Mouse (Mus musculus): ENCODE measurements around the gene Rd3l.

Rd3l gene

GRCm38 (mm10) chr12:111966683-111967173 is 14.4 kb downstream of the Rd3l start, which contains the start of gene Atp5mpl:
Atp5mpl (minus strand) TSS chr12:111966977.
- peak; percentile 92 for DNase-seq (ENCODE audit: low read depth)

DNA sequence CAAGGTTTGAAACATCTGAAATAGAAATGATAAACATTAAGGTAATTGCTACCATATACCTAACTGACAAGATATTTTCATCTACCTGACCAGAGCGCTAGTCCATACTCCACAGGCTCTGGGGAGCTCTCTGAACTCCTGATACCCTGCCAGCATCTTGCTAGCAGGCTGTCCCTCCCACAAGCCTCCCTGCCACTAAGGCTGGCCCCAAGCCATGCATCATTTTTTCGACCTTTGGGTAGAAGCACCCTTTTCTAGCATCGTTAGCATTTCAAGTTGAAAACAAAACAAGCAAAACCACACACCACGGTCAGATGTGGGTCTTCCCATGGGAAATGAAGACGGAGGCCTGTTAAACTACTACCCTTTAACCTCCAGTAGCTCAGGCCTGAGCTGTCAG is 17.8 kb downstream of the Rd3l start:
- DNase-seq (ENCODE audit: low read depth): no peak

DNA sequence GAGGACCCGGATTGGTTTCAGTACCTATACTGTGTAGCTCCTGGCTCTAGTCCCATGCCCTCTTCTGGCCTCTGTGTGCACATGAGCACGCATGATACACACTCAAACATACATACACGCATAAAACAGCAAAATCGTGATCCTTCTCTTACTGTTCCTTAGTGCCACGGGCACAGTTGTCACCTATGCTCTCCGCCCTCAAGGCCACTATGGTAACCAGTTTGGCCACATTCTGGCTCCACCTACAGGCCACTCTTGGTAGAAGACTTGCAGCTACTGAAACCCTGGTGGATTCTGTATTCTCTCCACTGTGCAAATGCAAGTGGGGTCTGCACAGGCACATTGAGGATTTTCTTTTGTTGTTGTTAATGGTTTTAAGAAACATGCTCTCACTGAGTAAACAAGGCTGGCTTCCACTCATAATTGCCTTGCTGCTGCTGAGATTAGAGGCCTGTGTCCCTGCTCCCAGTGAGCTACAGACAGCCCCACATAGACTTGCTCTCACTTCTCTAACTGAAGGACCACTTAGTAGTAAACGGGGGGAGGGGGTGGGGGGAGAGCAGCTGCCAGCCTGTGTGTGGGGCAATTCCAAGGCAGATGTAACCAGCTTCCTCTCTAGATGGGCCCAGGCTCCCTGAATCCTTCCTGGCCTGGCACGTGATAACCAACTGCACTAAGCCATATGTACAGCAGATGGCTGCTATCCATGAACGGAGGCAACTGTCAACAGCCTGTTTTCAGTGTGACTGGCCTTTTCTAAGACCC is 22.8 kb downstream of the Rd3l start:
- DNase-seq (ENCODE audit: low read depth): peak; percentile 74

DNA sequence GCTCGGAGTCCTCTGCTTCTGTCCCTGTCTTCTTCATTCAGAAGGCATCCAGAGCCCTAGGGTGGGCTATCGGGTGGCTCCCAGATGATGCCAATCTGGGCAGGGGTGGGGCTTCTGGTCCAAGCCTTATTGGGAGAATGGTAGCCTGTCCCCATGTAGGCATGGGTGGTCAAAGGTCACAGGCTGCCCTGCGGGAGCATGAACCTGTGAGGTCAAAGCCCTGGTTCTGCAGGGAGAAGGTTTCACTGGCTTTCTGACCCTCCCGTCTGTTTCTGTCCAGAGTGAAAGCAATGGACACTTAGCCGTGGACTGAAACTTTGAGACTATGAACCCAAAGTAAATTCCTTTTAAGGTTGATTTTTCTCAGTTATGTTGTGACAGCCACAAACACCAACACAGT is 24.9 kb downstream of the Rd3l start:
- DNase-seq (ENCODE audit: low read depth): no peak

DNA sequence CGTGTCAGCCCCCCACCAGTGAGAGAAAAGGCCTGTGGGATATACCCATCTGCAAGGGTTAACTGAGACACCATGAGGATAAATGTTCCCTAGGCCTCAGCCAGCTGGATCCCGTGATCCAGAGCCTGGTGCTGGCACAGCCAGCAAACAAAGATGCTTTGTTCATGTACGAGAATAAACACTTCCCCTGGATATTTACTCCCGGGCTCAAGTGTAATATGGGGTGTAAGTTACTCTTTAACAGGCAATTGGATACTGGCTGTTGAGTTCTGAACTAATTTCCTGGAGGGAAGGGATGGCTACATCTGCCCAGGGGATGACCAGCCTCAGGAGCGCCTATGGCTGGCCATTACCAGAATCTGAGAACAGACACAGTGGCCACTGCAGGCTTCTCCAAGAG is 29.4 kb downstream of the Rd3l start:
- no peak for DNase-seq (ENCODE audit: low read depth)

GRCm38 (mm10) chr12:111950486-111950885 is 30.6 kb downstream of the Rd3l start:
- no peak for DNase-seq (ENCODE audit: low read depth)

GRCm38 (mm10) chr12:111946716-111947115 is 34.4 kb downstream of the Rd3l start:
- DNase-seq (ENCODE audit: low read depth): peak; percentile 96

DNA sequence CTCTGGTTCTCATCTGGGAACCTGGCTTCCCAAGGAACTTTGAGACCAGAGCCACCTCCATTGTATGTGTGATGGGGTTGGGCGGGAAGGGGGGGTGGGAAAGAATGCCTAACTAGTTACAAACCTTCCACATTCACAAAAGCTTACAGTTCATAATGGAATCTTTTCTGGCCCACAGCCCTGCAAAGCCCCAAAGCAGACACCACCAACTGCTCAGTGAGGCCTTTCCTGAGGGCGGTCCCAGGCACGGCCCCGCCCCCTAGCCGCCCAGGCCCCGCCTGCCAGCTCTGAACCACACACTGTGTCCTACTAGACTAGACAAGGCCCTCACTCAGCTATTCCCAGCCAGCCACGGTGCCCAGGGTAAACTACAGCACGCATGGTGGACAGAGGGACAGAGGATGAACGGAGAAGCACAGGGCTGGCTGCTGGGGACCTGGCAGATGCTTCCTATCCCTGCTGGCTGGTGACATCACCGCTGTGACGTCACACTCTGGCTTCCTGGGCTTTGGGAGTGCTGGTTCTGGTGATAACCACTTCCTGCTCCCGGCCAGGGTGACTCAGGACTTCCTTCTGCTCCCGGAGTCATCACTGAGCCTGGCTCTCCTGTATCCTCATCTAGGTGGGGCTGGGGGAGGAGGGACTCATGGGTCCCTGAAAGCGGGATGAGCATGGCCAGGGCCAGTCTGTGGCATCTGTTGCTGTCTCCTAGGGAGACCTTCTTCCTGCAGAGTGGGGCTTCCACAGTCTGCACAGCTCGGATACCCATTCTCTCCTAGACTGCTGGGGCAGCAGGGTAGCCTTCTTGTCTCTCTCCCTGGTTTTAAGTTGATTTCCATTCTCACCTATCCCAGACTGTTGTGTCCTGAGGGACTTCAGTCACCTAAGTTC is 35.1 kb downstream of the Rd3l start:
- peak; percentile 88 for DNase-seq (ENCODE audit: low read depth)

- DNase-seq (ENCODE audit: low read depth): peak; percentile 96
Observed at GRCm38 (mm10) chr12:111945115-111945514, 36.0 kb downstream of the Rd3l start.

DNA sequence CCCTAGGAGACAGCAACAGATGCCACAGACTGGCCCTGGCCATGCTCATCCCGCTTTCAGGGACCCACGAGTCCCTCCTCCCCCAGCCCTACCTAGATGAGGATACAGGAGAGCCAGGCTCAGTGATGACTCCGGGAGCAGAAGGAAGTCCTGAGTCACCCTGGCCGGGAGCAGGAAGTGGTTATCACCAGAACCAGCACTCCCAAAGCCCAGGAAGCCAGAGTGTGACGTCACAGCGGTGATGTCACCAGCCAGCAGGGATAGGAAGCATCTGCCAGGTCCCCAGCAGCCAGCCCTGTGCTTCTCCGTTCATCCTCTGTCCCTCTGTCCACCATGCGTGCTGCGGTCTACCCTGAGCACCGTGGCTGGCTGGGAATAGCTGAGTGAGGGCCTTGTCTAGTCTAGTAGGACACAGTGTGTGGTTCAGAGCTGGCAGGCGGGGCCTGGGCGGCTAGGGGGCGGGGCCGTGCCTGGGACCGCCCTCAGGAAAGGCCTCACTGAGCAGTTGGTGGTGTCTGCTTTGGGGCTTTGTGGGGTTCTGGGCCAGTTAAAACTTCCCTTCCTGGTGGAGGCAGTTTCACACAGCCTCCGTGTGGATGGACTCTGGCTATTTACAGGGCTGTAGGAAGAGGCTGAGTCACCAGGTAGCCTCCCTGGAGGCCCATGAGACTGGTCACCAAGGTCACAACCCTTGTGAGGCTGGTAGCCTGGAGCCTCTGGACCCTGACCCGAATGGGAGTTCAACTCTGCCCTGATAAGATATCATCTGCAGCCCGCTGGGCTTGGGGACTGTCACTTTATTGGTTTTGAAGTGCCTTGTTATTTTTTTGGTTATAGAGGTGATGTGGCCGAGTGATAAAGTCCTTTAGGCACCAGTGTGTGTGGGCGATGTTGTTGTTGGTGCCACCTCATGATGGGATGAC is 36.8 kb downstream of the Rd3l start:
- DNase-seq (ENCODE audit: low read depth): peak; percentile 94

DNA sequence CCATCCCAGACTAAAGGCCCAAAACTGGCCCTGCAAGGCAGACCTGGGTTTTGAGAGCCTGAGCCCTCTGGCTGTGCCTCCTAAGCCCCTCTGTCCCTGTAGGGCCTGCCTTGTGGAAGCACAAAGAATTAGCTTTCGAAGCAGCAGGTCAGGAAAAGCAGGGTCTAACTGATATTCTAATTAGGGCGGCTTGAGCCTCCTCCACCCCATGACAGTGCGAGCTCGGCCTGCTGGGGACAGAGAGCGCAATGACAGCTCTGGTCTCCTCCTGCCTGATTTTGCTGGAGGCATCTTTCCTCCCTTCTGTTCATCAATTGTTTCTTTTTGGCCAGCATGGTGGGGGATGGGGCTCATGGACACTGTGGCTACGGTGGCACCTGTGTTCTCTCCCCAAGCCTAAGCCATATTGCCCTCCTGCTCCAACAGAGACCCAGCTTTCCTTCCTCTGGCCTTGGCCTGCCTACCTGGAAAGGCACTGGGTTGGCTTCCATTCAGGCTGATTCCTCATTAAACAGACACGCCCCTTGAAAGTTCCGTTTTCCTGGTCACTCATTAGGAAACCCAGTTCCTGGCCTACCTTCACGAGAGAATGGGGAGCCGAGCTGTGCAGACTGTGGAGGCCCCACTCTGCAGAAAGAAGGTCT is 37.6 kb downstream of the Rd3l start:
- peak; percentile 65 for DNase-seq (ENCODE audit: low read depth)

- no peak for DNase-seq (ENCODE audit: low read depth)
Observed at GRCm38 (mm10) chr12:111938623-111939177, 42.4 kb downstream of the Rd3l start.

DNA sequence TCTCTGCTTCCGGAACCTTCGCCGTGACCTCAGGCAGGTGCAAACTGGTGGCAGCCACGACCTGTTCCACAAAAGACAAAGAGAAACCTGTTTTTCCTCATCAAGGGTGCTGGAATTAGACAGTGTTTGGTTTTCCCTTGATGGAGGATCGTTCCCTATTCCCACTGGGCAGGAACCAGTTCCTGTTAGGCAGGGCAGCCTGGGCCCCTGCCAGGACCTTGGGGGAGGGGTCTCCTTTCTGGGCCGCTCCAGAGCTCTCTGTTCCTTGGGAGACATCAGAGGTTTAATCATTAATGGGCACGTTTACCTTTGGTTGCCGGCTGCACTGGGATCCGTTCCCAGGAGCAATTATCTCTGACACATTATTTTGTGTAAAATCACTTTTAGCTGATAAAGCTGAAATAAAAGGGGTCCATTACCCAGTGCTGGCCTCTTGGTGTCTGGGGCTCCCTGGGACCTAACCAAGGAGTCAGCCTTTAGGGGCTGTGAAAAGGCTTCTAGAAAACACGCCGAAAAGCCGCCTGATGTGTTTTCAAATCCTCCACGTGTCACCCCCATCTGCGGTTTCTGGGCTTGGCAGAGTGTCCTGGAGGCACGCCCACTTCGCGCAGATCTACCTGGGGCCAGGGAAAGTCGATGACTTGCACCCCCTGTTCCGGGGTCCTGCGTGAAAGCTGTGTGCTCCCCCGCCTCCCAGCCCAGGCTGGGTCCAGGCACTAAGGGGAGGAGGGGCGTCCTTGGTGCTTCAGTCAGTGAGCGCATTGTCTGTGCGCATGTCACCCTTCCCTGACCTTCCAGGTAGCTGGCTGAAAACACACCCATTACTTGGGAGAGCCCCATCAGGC is 44.2 kb downstream of the Rd3l start:
- DNase-seq (ENCODE audit: low read depth): no peak

- peak; percentile 16 for DNase-seq (ENCODE audit: low read depth)
Observed at GRCm38 (mm10) chr12:111933971-111934370, 47.1 kb downstream of the Rd3l start.

DNA sequence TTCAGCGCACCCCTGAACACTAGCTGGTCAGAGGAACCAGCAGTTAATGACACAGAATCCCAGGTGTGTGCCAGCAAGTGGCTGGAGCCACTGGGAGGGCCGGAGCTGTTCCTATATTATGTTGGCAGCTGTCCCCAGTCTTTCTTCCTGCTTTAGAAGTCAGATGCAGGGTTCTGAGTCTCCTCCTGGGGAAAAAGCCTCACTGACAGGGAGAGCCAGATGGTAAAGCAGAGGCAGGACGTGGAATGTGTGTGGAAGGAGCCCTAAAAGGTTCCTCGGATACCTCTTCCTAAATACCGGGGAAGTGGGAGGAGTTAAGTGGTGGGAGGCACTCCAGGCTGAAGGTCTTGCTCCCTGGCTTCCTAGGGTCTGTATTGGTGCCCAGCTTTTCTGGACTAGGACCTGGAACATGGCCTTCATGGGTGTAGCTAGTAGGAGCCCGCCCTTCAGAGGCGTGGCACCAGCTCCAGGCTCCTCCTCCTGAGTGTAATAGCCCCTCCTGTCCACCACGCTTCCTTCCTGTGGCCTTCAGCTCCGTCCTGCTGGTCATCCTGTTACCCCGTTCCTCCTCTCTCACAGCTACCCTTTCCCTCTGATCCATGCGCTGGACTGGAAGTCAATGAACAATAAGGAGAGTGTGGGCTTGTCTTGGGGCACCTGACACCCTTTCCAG is 47.9 kb downstream of the Rd3l start:
- peak; percentile 92 for DNase-seq (ENCODE audit: low read depth)

DNA sequence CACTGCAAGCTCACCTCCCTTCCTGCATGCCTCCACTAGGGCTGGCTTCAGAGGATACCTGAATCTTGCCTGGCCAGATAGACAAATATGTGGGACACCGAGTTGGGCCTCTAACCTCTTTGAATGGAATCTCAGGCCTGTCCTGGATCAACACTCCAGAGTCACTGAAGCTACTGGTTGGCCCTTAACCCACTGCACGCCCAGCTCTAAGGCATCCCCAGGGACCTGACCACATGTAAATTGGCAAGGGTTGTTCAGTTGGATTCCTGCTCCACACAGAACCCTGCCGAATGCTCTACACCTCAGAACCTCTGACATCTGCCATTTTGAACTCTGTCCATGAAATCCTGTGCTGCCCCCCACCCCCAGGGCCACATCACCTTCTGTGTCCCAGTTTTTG is 48.6 kb downstream of the Rd3l start:
- DNase-seq (ENCODE audit: low read depth): no peak

DNA sequence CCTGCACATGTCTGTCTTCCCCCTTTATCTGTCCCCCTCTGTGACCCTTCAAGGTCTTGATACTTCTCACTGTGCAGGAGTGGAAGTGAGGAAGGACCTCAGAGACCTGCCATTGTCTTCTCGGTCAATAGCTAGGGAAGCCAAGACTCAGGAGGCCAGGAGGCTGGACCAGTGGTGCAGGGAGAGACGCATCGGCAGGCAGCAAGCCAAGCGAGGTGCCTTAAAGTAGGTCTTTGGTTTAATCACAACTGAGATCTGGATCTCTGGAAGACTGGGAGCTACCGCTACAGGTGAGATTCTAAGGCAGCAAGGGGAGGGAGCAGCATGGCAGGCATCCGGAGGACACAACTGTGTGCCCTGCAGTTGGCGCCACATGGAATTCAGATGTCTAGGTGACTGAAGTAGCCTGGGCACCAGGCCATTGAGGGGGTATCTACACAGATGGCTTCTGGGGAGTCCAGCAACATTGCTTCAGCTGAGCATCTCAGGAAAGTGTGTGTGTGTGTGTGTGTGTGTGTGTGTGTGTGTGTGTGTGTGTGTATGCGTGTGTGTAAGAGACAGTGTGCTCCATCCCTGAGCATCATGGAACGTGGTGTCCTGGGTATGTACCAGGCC is 49.6 kb downstream of the Rd3l start:
- DNase-seq (ENCODE audit: low read depth): no peak

Measured in 416B (cell line).